Mouse (Mus musculus) subcutaneous adipose tissue, adult 2 months (tissue): Measurements from ENCODE around the gene Reg3g. TPM values are rescaled to one million over a fixed set of nuclear protein-coding genes. Genes with fewer than 3 reads are reported as not detected.

ENCODE experiments used
- polyA plus RNA-seq: library from polyadenylated mRNA; depleted of rRNA; stranded (reverse); fragments of >200 nt; gene quantifications from 2 replicates; pipeline ENCODE4 v1.2.3, GENCODE M21; 2012; ENCODE audit warnings: low replicate concordance; rRNA removed

Reg3g gene
- 0.81 TPM in 1 of 2 replicates, not detected in the other for polyA plus RNA-seq

GRCm38 (mm10) chr6:78468772-78469171 lies at the start of gene Reg3g:
Gene Reg3g (minus strand): TSS chr6:78468872.

GRCm38 (mm10) chr6:78422411-78422810 lies 46.3 kb downstream of the Reg3g start, which contains the start of gene Reg1:
Gene Reg1 (plus strand): TSS chr6:78422711.

Other genes with a start within 250 kb of the Reg3g start
- 0.36 and 0.98 TPM in 2 replicates for gene Reg3b, start 98.2 kb downstream of the Reg3g start, polyA plus RNA-seq
- not detected in 2 replicates for gene Reg3d, start 90.0 kb downstream of the Reg3g start, polyA plus RNA-seq
- gene Reg3a, start 88.2 kb downstream of the Reg3g start, polyA plus RNA-seq, result not detected in 2 replicates
- not detected in 2 replicates for gene Reg2, start 73.2 kb downstream of the Reg3g start, polyA plus RNA-seq
- not detected in 2 replicates for gene Reg1, start 46.2 kb downstream of the Reg3g start, polyA plus RNA-seq